In genomic region chr14:71609698-71610301, GRCm38 (mm10) we compare ENCODE assay signal across 18 mouse cellular contexts.
DNase-seq lines count a peak whose midpoint lies in the region; ATAC-seq and TF ChIP-seq lines count a peak whose summit lies in the region.
"Had no signal": no experiment of that assay in that cellular context is flagged by ENCODE, and none has a peak within 500 bp of the region (broad histone marks: within the 10 kb centered on the region; RNA-seq: fewer than 3 reads in every experiment).

No protein-coding gene starts in this region.

- no peak for ATAC-seq in embryonic facial prominence, embryonic 14.5 days (ENCODE audit: low read depth)
- peak; percentile 89 for ATAC-seq in forebrain, embryonic 16.5 days
- ATAC-seq: CD4-positive, CD25-positive, alpha-beta regulatory T cell, adult 4 months; intestine, postnatal 0 days had no signal

- H3K9me3 ChIP-seq in embryonic facial prominence, embryonic 14.5 days (ENCODE audit: control insufficient read depth, low read length), result no peaks in the 10 kb centered on the region
- no peaks in the 10 kb centered on the region for H3K9me3 ChIP-seq in embryonic facial prominence, embryonic 10.5 days
- H3K9me3 ChIP-seq in forebrain, embryonic 16.5 days (ENCODE audit: control insufficient read depth, low read length), result no peaks in the 10 kb centered on the region
- H3K9me3 ChIP-seq: embryonic facial prominence, embryonic 13.5 days; heart, embryonic 12.5 days; hindbrain, embryonic 15.5 days had no signal

- no peak overlapping the region for H3K4me2 ChIP-seq in embryonic facial prominence, embryonic 14.5 days (ENCODE audit: low read depth, low read length)
- no peak overlapping the region for H3K4me2 ChIP-seq in forebrain, embryonic 16.5 days (ENCODE audit: low read length)
- H3K4me2 ChIP-seq: embryonic facial prominence, embryonic 13.5 days; heart, embryonic 12.5 days; hindbrain, embryonic 15.5 days had no signal

- H3K9ac ChIP-seq in embryonic facial prominence, embryonic 14.5 days (ENCODE audit: low read depth, low read length), result no peak overlapping the region
- H3K9ac ChIP-seq in forebrain, embryonic 16.5 days (replicated peaks; ENCODE audit: low read depth, low read length), result no peak overlapping the region
- H3K9ac ChIP-seq: embryonic facial prominence, embryonic 13.5 days; heart, embryonic 12.5 days; hindbrain, embryonic 15.5 days had no signal

- DNase-seq in embryonic facial prominence, embryonic 14.5 days (ENCODE audit: low spot score), result peak; percentile 0
- DNase-seq in embryonic facial prominence, embryonic 10.5 days (ENCODE audit: low spot score), result no peak
- peak; percentile 74 for DNase-seq in brain, embryonic 14.5 days (ENCODE audit: low read depth)
- peak; percentile 5 for DNase-seq in retina, postnatal 7 days (ENCODE audit: low read depth, low spot score)
- DNase-seq in gastrocnemius, postnatal 4 days (ENCODE audit: low spot score in 2 of 2), result no peak
- DNase-seq in cerebellum, adult 11 months, result no peak
- DNase-seq: adrenal gland, postnatal 10 days; B cell, adult 2 months; cerebellum, adult 8-10 months; cerebellum, postnatal 14 days; gastrocnemius, postnatal 14 days had no signal

- H3K4me1 ChIP-seq in embryonic facial prominence, embryonic 14.5 days (ENCODE audit: control insufficient read depth, insufficient read depth, low read length), result no peaks in the 10 kb centered on the region
- H3K4me1 ChIP-seq in embryonic facial prominence, embryonic 10.5 days, result no peaks in the 10 kb centered on the region
- no peaks in the 10 kb centered on the region; the same call in 1 of the 2 replicates for H3K4me1 ChIP-seq in forebrain, embryonic 16.5 days (replicated peaks; ENCODE audit: control insufficient read depth, insufficient read depth, low read length)
- H3K4me1 ChIP-seq: embryonic facial prominence, embryonic 13.5 days; heart, embryonic 12.5 days; hindbrain, embryonic 15.5 days had no signal

- H3K27me3 ChIP-seq in embryonic facial prominence, embryonic 14.5 days (replicated peaks; ENCODE audit: control insufficient read depth, insufficient read depth, low read length), result no peaks in the 10 kb centered on the region
- H3K27me3 ChIP-seq in embryonic facial prominence, embryonic 10.5 days (replicated peaks; ENCODE audit: low read depth, poor library complexity, severe bottlenecking), result no peaks in the 10 kb centered on the region
- H3K27me3 ChIP-seq in forebrain, embryonic 16.5 days (replicated peaks; ENCODE audit: control insufficient read depth, insufficient read depth, low read length), result no peaks in the 10 kb centered on the region
- H3K27me3 ChIP-seq: embryonic facial prominence, embryonic 13.5 days; heart, embryonic 12.5 days; hindbrain, embryonic 15.5 days had no signal

- 75% methylated on average over 4 of the region's 4 CpGs for WGBS in embryonic facial prominence, embryonic 14.5 days
- 76% methylated on average over 4 of the region's 4 CpGs for WGBS in embryonic facial prominence, embryonic 10.5 days
- 14% methylated on average over 4 of the region's 4 CpGs for WGBS in forebrain, embryonic 16.5 days

- TF ChIP-seq CTCF in brain, embryonic 14.5 days (IDR thresholded peaks at IDR 0.05; ENCODE audit: borderline replicate concordance, extremely low read depth, insufficient read depth, insufficient read length), result no peak

- no peak overlapping the region for H3K27ac ChIP-seq in embryonic facial prominence, embryonic 14.5 days (replicated peaks; ENCODE audit: low read depth, low read length)
- no peak overlapping the region for H3K27ac ChIP-seq in embryonic facial prominence, embryonic 10.5 days (replicated peaks)
- no peak overlapping the region for H3K27ac ChIP-seq in forebrain, embryonic 16.5 days (ENCODE audit: low read length)
- H3K27ac ChIP-seq: embryonic facial prominence, embryonic 13.5 days; hindbrain, embryonic 15.5 days had no signal

- no peak overlapping the region for H3K4me3 ChIP-seq in embryonic facial prominence, embryonic 14.5 days (ENCODE audit: low read depth, low read length)
- H3K4me3 ChIP-seq in embryonic facial prominence, embryonic 10.5 days, result no peak overlapping the region
- H3K4me3 ChIP-seq in forebrain, embryonic 16.5 days (replicated peaks; ENCODE audit: low read length), result no peak overlapping the region
- H3K4me3 ChIP-seq: embryonic facial prominence, embryonic 13.5 days; heart, embryonic 12.5 days; hindbrain, embryonic 15.5 days had no signal

- TF ChIP-seq POLR2A in brain, embryonic 14.5 days (IDR thresholded peaks at IDR 0.05; ENCODE audit: borderline replicate concordance, extremely low read depth, insufficient read depth, insufficient read length, poor library complexity, severe bottlenecking), result no peak

- H3K36me3 ChIP-seq in embryonic facial prominence, embryonic 14.5 days (ENCODE audit: control insufficient read depth, insufficient read depth, low read length), result no peaks in the 10 kb centered on the region
- H3K36me3 ChIP-seq in embryonic facial prominence, embryonic 10.5 days (replicated peaks), result no peaks in the 10 kb centered on the region
- H3K36me3 ChIP-seq in forebrain, embryonic 16.5 days (ENCODE audit: control insufficient read depth, insufficient read depth), result no peaks in the 10 kb centered on the region
- H3K36me3 ChIP-seq: embryonic facial prominence, embryonic 13.5 days; G1E; heart, embryonic 12.5 days; hindbrain, embryonic 15.5 days had no signal

Comparison
In these comparisons a context has a peak if more than half of its experiments do, and no peak if none do; other contexts are left out.
1. DNase-seq: peak in embryonic facial prominence, embryonic 14.5 days (single experiment), brain, embryonic 14.5 days (single experiment) and retina, postnatal 7 days (single experiment); none in embryonic facial prominence, embryonic 10.5 days (single experiment), gastrocnemius, postnatal 4 days (0 of 2) and cerebellum, adult 11 months (single experiment).